Mouse (Mus musculus): ENCODE results near the gene Gp9. TPM values are rescaled to one million over a fixed set of nuclear protein-coding genes. Genes with fewer than 3 reads are reported as not detected.
A peak's percentile ranks its signal among the peaks of the same experiment; 100 is the strongest.

Gene Gp9
- total RNA-seq, 4 experiments from 2014 or later = 0.81 to 3.6 (median 1.6) TPM

DNA sequence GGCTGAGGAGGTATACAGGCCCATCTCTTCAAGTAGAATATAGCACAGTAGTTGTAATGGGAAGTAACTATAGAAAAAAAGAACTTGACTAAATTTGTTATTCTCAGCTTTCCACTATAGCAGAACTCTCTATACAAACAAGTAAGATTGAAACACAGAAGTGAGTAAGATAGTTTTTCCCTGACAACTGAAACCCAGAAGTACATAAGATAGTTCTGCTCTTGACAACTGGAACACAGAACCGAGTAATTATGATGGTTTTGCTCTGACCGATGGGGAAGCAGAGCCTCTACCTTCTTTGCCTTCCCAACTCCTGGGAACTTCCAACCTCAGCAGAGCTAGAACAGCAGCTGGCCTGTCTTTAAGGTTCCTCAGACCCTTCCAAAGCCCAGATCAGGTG, 31.3 kb downstream of the Gp9 start:
- DNase-seq (ENCODE audit: low spot score) = no peak

DNA sequence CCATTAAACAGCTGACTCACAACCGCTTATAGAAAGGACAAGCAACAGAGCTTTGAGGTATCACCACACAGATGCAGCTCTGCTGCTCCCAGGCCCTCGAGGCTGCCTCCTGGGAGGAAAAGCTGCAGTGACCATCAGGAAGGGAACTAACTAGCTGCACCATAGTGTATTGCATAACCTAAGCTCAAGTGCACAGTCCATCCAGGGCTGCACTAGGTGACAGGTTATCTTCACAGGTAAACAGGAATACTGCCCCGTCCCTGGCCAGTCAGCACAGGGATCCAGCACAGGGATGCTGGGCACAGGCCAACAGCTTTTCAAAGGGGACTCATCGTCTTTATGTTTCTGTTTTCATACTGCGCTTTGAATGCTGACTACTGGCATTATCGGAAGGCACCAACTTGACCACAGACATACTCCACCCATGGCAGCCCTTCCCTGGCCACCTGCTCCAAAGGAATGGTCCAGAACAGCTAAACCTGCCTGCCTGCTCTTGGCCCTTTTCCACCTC, 31.8 kb downstream of the Gp9 start:
- no peak for DNase-seq (ENCODE audit: low spot score)

DNA sequence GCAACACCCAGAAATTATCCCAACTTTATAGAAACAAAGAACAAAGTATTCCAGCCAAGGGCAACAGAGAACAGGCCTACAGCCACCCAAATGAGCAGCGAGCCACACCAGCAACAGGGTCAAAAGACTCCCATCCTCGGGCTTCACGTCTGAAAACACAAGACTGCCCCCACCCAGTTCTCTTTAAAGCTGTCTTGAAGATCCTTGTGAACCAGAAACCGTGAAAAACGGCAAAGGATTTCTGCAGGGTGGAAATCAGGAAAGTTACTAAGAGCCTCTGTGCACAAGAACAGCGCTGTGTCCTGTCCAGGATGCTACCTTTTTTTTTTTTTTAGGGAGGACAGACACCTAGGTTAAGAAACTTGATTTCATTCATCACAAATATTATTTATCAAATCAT, 32.4 kb downstream of the Gp9 start:
- no peak for DNase-seq (ENCODE audit: low spot score)

GRCm38 (mm10) chr6:87810713-87811669, 33.1 kb downstream of the Gp9 start:
- DNase-seq (ENCODE audit: low spot score) = peak; percentile 87

GRCm38 (mm10) chr6:87811675-87812338, 33.9 kb downstream of the Gp9 start, which contains the start of gene Rab43:
Rab43 (minus strand) TSS chr6:87812164.
- peak; percentile 95 for DNase-seq (ENCODE audit: low spot score)

GRCm38 (mm10) chr6:87812656-87813055, 34.8 kb downstream of the Gp9 start:
- DNase-seq (ENCODE audit: low spot score) = no peak

DNA sequence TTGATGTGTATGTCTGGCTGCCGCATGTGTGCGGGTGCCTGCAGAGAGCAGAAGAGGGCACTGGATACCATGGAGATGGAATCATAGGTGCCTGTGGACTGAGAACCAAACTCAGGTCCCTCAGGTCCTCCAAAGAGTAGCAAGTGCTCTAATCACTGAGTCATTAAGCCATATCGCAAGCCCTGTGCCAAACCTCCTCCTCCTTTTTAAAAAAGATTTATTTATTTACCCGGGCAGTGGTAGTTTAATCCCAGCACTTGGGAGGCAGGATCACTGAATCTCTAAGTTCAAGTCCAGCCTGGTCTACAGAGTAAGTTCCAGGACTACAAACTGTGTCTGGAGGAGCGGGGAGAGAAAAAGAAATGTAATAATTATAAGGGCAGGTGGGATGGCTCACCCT, 36.6 kb downstream of the Gp9 start:
- DNase-seq (ENCODE audit: low spot score) = no peak

- DNase-seq (ENCODE audit: low spot score) = no peak
These were observed 42.5 kb downstream of the Gp9 start for GRCm38 (mm10) chr6:87820366-87820765.

Other genes starting within 250 kb of the Gp9 start
- 1 to 10 TPM; 2.4 to 3.6 (median 2.9) TPM for gene Arhgap25, start 244.8 kb upstream of the Gp9 start, total RNA-seq (2022)
- under 1 TPM; 0.62 to 0.68 (median 0.66) TPM for gene Prokr1, start 187.3 kb upstream of the Gp9 start, total RNA-seq (2022)
- gene Aplf, start 105.9 kb upstream of the Gp9 start, total RNA-seq (2022) = 1 to 10 TPM; 2.2 to 3.0 (median 2.7) TPM
- 1 to 10 TPM in 3 of 4 experiments, under 1 TPM in 1; 0.53 to 1.2 (median 1.1) TPM for gene Efcc1, start 47.2 kb upstream of the Gp9 start, total RNA-seq (2022)
- gene Rab43, start 34.1 kb downstream of the Gp9 start, total RNA-seq (2022) = 10 to 100 TPM in 1 of 4 experiments, 1 to 10 TPM in 3; 7.9 to 13.3 (median 9.0) TPM
- 1 to 10 TPM in 1 of 4 experiments, under 1 TPM in 1, not detected in 2; 0.24 to 1.9 TPM for gene Gm45140, start 57.7 kb downstream of the Gp9 start, total RNA-seq (2022)
- gene Isy1, start 60.7 kb downstream of the Gp9 start, total RNA-seq (2022) = 10 to 100 TPM; 18.4 to 28.1 (median 20.6) TPM
- 100 to 1,000 TPM; 315 to 376 (median 329) TPM for gene Cnbp, start 73.0 kb downstream of the Gp9 start, total RNA-seq (2022)
- gene Copg1, start 109.7 kb downstream of the Gp9 start, total RNA-seq (2022) = 10 to 100 TPM; 38.3 to 41.1 (median 40.0) TPM
- 1 to 10 TPM; 7.8 to 9.4 (median 9.1) TPM for gene Hmces, start 135.9 kb downstream of the Gp9 start, total RNA-seq (2022)
- gene H1fx, start 203.6 kb downstream of the Gp9 start, total RNA-seq (2022) = 1 to 10 TPM in 2 of 4 experiments, under 1 TPM in 2; 0.80 to 1.4 (median 1.2) TPM